Mouse (Mus musculus) MEL (cell line): ENCODE data around the gene Rin1. TPM values are rescaled to one million over a fixed set of nuclear protein-coding genes. Genes with fewer than 3 reads are reported as not detected.

Experiments used
- DNase-seq: peaks from one replicate; pipeline ENCODE4 v3.0.0; 2011; ENCODE audit warnings: low read depth, low spot score
- H3K27ac ChIP-seq: 2 replicates; pipeline ENCODE4 v1.5.1; 2012; ENCODE audit warnings: low read depth, mild to moderate bottlenecking, control low read depth, low read length, moderate library complexity; ENCODE audit not compliant: control insufficient read depth
- H3K27me3 ChIP-seq, 2 experiments: fragments of 150-350 bp in 1 of 2; sonication (generic) in 1 of 2; 2 replicates each; pipeline ENCODE4 v1.6.1; 2012; ENCODE audit warnings: low read length in 2 of 2, mild to moderate bottlenecking in 2 of 2, improper control_type of control experiment in 1 of 2, moderate library complexity in 1 of 2; ENCODE audit not compliant: insufficient read depth in 2 of 2, control insufficient read depth in 1 of 2
- H3K36me3 ChIP-seq, 2 experiments: 2 replicates each; pipeline ENCODE4 v1.6.1; 2012 to 2014; ENCODE audit warnings: low read length in 2 of 2, improper control_type of control experiment in 1 of 2, inconsistent platforms in 1 of 2, mild to moderate bottlenecking in 1 of 2; ENCODE audit not compliant: insufficient read depth in 2 of 2, control insufficient read depth in 1 of 2
- H3K4me1 ChIP-seq, 2 experiments: fragments of 150-350 bp in 1 of 2; sonication (generic) in 1 of 2; 2 replicates each; pipeline ENCODE4 v1.6.1; 2012; ENCODE audit warnings: low read length in 2 of 2, improper control_type of control experiment in 1 of 2, mild to moderate bottlenecking in 1 of 2; ENCODE audit not compliant: insufficient read depth in 2 of 2, control insufficient read depth in 1 of 2
- H3K4me3 ChIP-seq, 2 experiments: fragments of 150-350 bp in 1 of 2; sonication (generic) in 1 of 2; 2 replicates each; pipeline ENCODE4 v1.5.1; 2012; ENCODE audit warnings: low read depth in 2 of 2, low read length in 2 of 2, mild to moderate bottlenecking in 2 of 2, moderate library complexity in 2 of 2, control low read depth in 1 of 2, improper control_type of control experiment in 1 of 2; ENCODE audit not compliant: control insufficient read depth in 1 of 2, insufficient read depth in 1 of 2
- H3K79me2 ChIP-seq: 2 replicates; pipeline ENCODE4 v1.6.1; 2012; ENCODE audit warnings: mild to moderate bottlenecking, low read length, moderate library complexity; ENCODE audit not compliant: control insufficient read depth, poor library complexity, insufficient read depth
- H3K9ac ChIP-seq: 2 replicates; pipeline ENCODE4 v1.6.1; 2012; ENCODE audit warnings: low read depth, mild to moderate bottlenecking, control low read depth, low read length, moderate library complexity; ENCODE audit not compliant: control insufficient read depth, poor library complexity, severe bottlenecking
- H3K9me3 ChIP-seq: fragments of 150-350 bp; sonication (generic); replicated peaks from 2 replicates; pipeline ENCODE4 v1.6.1; 2012; ENCODE audit warnings: mild to moderate bottlenecking, low read length, improper control_type of control experiment, moderate library complexity; ENCODE audit not compliant: insufficient read depth
- CHD1 ChIP-seq: IDR thresholded peaks from 2 replicates; pipeline ENCODE4 v1.6.1; 2012; ENCODE audit warnings: low read depth, mild to moderate bottlenecking, inconsistent platforms, low read length, improper control_type of control experiment
- CHD2 ChIP-seq: IDR thresholded peaks from 2 replicates; pipeline ENCODE4 v1.6.1; 2011; ENCODE audit warnings: low read length, improper control_type of control experiment
- EP300 ChIP-seq, 2 experiments: IDR thresholded peaks; 2 replicates each; pipeline ENCODE4 v1.6.1; 2011; ENCODE audit warnings: improper control_type of control experiment in 2 of 2, low read length in 2 of 2, low read depth in 1 of 2, mild to moderate bottlenecking in 1 of 2
- ETS1 ChIP-seq: IDR thresholded peaks from 2 replicates; pipeline ENCODE4 v1.6.1; 2012; ENCODE audit warnings: low read depth, mild to moderate bottlenecking, inconsistent platforms, low read length, improper control_type of control experiment, moderate library complexity
- GABPA ChIP-seq: IDR thresholded peaks from 2 replicates; pipeline ENCODE4 v1.6.1; 2012; ENCODE audit warnings: low read depth, mild to moderate bottlenecking, inconsistent platforms, low read length, improper control_type of control experiment, moderate library complexity
- HCFC1 ChIP-seq: IDR thresholded peaks from 2 replicates; pipeline ENCODE4 v1.6.1; 2012; ENCODE audit warnings: low read depth, mild to moderate bottlenecking, inconsistent platforms, low read length, improper control_type of control experiment, moderate library complexity
- KAT2A ChIP-seq: conservative IDR thresholded peaks from 2 replicates; pipeline ENCODE4 v1.6.1; 2012; ENCODE audit warnings: low read depth, low read length, improper control_type of control experiment, inconsistent platforms
- MAFK ChIP-seq: IDR thresholded peaks from 2 replicates; pipeline ENCODE4 v1.6.1; 2011; ENCODE audit warnings: low read depth, mild to moderate bottlenecking, low read length, improper control_type of control experiment, borderline replicate concordance
- MAZ ChIP-seq: IDR thresholded peaks from 2 replicates; pipeline ENCODE4 v1.6.1; 2012; ENCODE audit warnings: low read depth, mild to moderate bottlenecking, inconsistent platforms, low read length, improper control_type of control experiment
- MEF2A ChIP-seq: IDR thresholded peaks from 2 replicates; pipeline ENCODE4 v1.6.1; 2014; ENCODE audit warnings: low read depth, mild to moderate bottlenecking, inconsistent platforms, low read length, improper control_type of control experiment; ENCODE audit not compliant: poor library complexity, insufficient replicate concordance, severe bottlenecking; ENCODE audit errors: extremely low read depth
- MYB ChIP-seq: IDR thresholded peaks from 2 replicates; pipeline ENCODE4 v1.6.1; 2011; ENCODE audit warnings: mild to moderate bottlenecking, low read depth, low read length, improper control_type of control experiment
- MYC ChIP-seq: IDR thresholded peaks from 2 replicates; pipeline ENCODE4 v1.6.1; 2011; ENCODE audit warnings: low read depth, mild to moderate bottlenecking, low read length, improper control_type of control experiment, moderate library complexity
- NELFE ChIP-seq: IDR thresholded peaks from 2 replicates; pipeline ENCODE4 v1.6.1; 2011; ENCODE audit warnings: low read depth, low read length, improper control_type of control experiment
- POLR2A ChIP-seq, 2 experiments: IDR thresholded peaks; 2 replicates each; pipeline ENCODE4 v1.6.1; 2011 to 2012; ENCODE audit warnings: low read length in 2 of 2, mild to moderate bottlenecking in 2 of 2, control low read depth in 1 of 2, improper control_type of control experiment in 1 of 2, low read depth in 1 of 2, moderate library complexity in 1 of 2; ENCODE audit not compliant: control insufficient read depth in 1 of 2, insufficient read depth in 1 of 2, poor library complexity in 1 of 2
- POLR2AphosphoS2 ChIP-seq: IDR thresholded peaks from 2 replicates; pipeline ENCODE4 v1.6.1; 2011; ENCODE audit warnings: low read length, improper control_type of control experiment
- POLR2AphosphoS5 ChIP-seq: IDR thresholded peaks from 2 replicates; pipeline ENCODE4 v1.6.1; 2012; ENCODE audit warnings: low read depth, borderline replicate concordance, mild to moderate bottlenecking, inconsistent platforms, low read length, moderate library complexity, mixed read lengths
- RAD21 ChIP-seq: IDR thresholded peaks from 2 replicates; pipeline ENCODE4 v1.6.1; 2011; ENCODE audit warnings: mild to moderate bottlenecking, low read depth, low read length, improper control_type of control experiment
- RCOR1 ChIP-seq: IDR thresholded peaks from 2 replicates; pipeline ENCODE4 v1.6.1; 2012; ENCODE audit warnings: low read depth, mild to moderate bottlenecking, inconsistent platforms, low read length, improper control_type of control experiment
- SIN3A ChIP-seq: IDR thresholded peaks from 2 replicates; pipeline ENCODE4 v1.6.1; 2012; ENCODE audit warnings: low read length, improper control_type of control experiment, inconsistent platforms
- SMC3 ChIP-seq: IDR thresholded peaks from 2 replicates; pipeline ENCODE4 v1.6.1; 2011; ENCODE audit warnings: low read depth, low read length, improper control_type of control experiment
- TBP ChIP-seq: IDR thresholded peaks from 2 replicates; pipeline ENCODE4 v1.8.0; 2011; ENCODE audit warnings: low read depth, low read length, improper control_type of control experiment
- UBTF ChIP-seq: IDR thresholded peaks from 2 replicates; pipeline ENCODE4 v1.6.1; 2012; ENCODE audit warnings: low read depth, mild to moderate bottlenecking, inconsistent platforms, low read length, improper control_type of control experiment, moderate library complexity, borderline replicate concordance; ENCODE audit not compliant: insufficient read depth
- USF1 ChIP-seq: IDR thresholded peaks from 2 replicates; pipeline ENCODE4 v1.6.1; 2014; ENCODE audit warnings: low read depth, mild to moderate bottlenecking, inconsistent platforms, low read length, improper control_type of control experiment, moderate library complexity
- USF2 ChIP-seq, 2 experiments: IDR thresholded peaks; 2 replicates each; pipeline ENCODE4 v1.6.1; 2011 to 2012; ENCODE audit warnings: improper control_type of control experiment in 2 of 2, low read length in 2 of 2, borderline replicate concordance in 1 of 2, inconsistent platforms in 1 of 2, low read depth in 1 of 2, mild to moderate bottlenecking in 1 of 2; ENCODE audit not compliant: insufficient read depth in 1 of 2
- ZC3H11A ChIP-seq: IDR thresholded peaks from 2 replicates; pipeline ENCODE4 v1.6.1; 2012; ENCODE audit warnings: low read depth, mild to moderate bottlenecking, inconsistent platforms, low read length, improper control_type of control experiment
- ZKSCAN1 ChIP-seq: IDR thresholded peaks from 2 replicates; pipeline ENCODE4 v1.6.1; 2012; ENCODE audit warnings: low read depth, mild to moderate bottlenecking, inconsistent platforms, low read length, improper control_type of control experiment, moderate library complexity
- ZNF384 ChIP-seq: IDR thresholded peaks from 2 replicates; pipeline ENCODE4 v1.6.1; 2012; ENCODE audit warnings: low read depth, mild to moderate bottlenecking, inconsistent platforms, low read length, improper control_type of control experiment
- polyA plus RNA-seq, 2 experiments: library from polyadenylated mRNA; stranded (reverse) in 1 of 2; unstranded in 1 of 2; fragments of >175 nt in 1 of 2; fragments of >200 nt in 1 of 2; gene quantifications; 2 replicates each; pipeline versions ENCODE4 v1.2.1 to v1.2.4; 2012; ENCODE audit warnings: low replicate concordance in 2 of 2, low read depth in 1 of 2; ENCODE audit not compliant: insufficient read length in 2 of 2, insufficient read depth in 1 of 2, missing spikeins in 1 of 2
- total RNA-seq: library from RNA; depleted of rRNA; stranded (reverse); fragments of 300-350 nt; gene quantifications from 2 replicates; pipeline ENCODE4 v1.2.3, GENCODE M21; 2012

Gene Rin1
- total and polyA plus RNA-seq, 3 experiments, result 0.42 to 1.3 TPM; not detected in 1

DNA sequence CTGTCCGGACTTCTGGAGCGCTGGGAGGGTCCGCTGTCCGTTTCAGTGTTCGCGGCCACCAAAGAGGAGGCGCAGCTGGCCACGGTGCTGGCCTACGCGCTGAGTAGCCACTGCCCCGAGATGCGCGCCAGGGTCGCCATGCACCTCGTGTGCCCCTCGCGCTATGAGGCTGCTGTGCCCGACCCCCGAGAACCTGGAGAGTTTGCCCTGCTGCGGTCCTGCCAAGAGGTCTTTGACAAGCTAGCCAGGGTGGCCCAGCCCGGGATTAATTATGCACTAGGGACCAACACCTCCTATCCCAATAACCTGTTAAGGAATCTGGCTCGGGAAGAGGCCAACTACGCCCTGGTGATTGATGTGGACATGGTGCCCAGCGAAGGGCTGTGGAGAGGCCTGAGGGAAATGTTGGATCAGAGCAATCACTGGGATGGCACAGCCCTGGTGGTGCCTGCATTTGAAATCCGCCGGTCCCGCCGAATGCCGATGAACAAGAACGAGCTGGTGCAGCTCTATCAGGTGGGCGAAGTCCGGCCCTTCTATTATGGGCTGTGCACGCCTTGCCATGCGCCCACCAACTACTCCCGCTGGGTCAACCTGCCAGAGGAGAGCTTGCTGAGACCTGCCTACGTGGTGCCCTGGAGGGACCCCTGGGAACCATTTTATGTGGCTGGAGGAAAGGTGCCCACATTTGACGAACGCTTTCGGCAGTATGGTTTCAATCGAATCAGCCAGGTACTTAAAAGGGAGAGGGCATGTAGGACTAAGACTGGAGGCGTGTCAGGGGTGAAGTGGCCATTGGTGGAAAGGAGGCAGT is 10.8 kb upstream of the Rin1 start:
- H3K4me3 ChIP-seq, result peak overlapping the region; percentile 57 to 87
- H3K36me3 ChIP-seq, result peaks cover 2 to 7% of the 10 kb centered on the region in 2 experiments; a peak in 3 of 4 replicates
- DNase-seq, result no peak
- no peaks in the 10 kb centered on the region for H3K27me3 ChIP-seq
- no peak overlapping the region for H3K27ac ChIP-seq
- H3K9me3 ChIP-seq, result no peaks in the 10 kb centered on the region
- H3K4me1 ChIP-seq, result peaks cover 2 to 18% of the 10 kb centered on the region in 2 experiments
- peak overlapping the region; percentile 64 for H3K9ac ChIP-seq
- H3K79me2 ChIP-seq, result peaks cover 21% of the 10 kb centered on the region
- TF ChIP-seq RCOR1, result no peak
- TF ChIP-seq MYB, result no peak
- no peak for TF ChIP-seq KAT2A
- TF ChIP-seq SIN3A, result no peak
- TF ChIP-seq CHD1, result no peak
- no peak for TF ChIP-seq GABPA
- TF ChIP-seq POLR2AphosphoS5, result no peak
- TF ChIP-seq MYC, result no peak

GRCm38 (mm10) chr19:5040862-5041523 is 9.3 kb upstream of the Rin1 start, which contains the start of gene Brms1:
TSS of gene Brms1 (plus strand) at chr19:5041354.
- Histone ChIP-seq H3K27me3 (no peaks in the 10 kb centered on the region), H3K36me3 (peaks cover 2 to 7% of the 10 kb centered on the region in 2 experiments; a peak in 3 of 4 replicates), H3K27ac (peak within 1 kb of the TSS; percentile 71), H3K4me1 (peaks cover 2 to 18% of the 10 kb centered on the region in 2 experiments), H3K79me2 (peaks cover 21% of the 10 kb centered on the region), H3K4me3 (peak within 1 kb of the TSS; percentile 74 to 95), H3K9me3 (no peaks in the 10 kb centered on the region), H3K9ac (peak within 1 kb of the TSS; percentile 88)
- peak; percentile 97 for DNase-seq
- no peak for TF ChIP-seq MAFK
- peak in 1 of 2 experiments; percentile 81; a peak in 2 of 4 replicates for TF ChIP-seq POLR2A (IDR thresholded peaks at IDR 0.05; ENCODE audit: control insufficient read depth in 1 of 2, insufficient read depth in 1 of 2, low read depth in 1 of 2, low read length in 2 of 2, poor library complexity in 1 of 2)
- 0 out of 2 replicates have a peak, but pooled peaks have one; percentile 11 for TF ChIP-seq SMC3
- peak; percentile 45; the same call in 1 of the 2 replicates for TF ChIP-seq TBP
- TF ChIP-seq CHD1, result no peak
- TF ChIP-seq MYC, result no peak
- no peak for TF ChIP-seq CHD2
- peak; percentile 46; the same call in 1 of the 2 replicates for TF ChIP-seq ETS1
- TF ChIP-seq MAZ, result peak; percentile 88; the same call in 1 of the 2 replicates
- no peak for TF ChIP-seq USF2 (IDR thresholded peaks at IDR 0.05; ENCODE audit: borderline replicate concordance in 1 of 2, insufficient read depth in 1 of 2, low read depth in 1 of 2, low read length in 2 of 2)
- TF ChIP-seq UBTF, result no peak
- no peak for TF ChIP-seq ZKSCAN1
- TF ChIP-seq POLR2AphosphoS2, result peak; percentile 59; the same call in 1 of the 2 replicates
- TF ChIP-seq SIN3A, result peak; percentile 100
- no peak; the same call in 1 of the 2 replicates for TF ChIP-seq USF1
- no peak for TF ChIP-seq RAD21
- TF ChIP-seq RCOR1, result 0 out of 2 replicates have a peak, but pooled peaks have one; percentile 38
- TF ChIP-seq NELFE, result peak; percentile 60
- TF ChIP-seq MYB, result no peak
- peak; percentile 96 for TF ChIP-seq HCFC1
- no peak for TF ChIP-seq ZC3H11A
- TF ChIP-seq MEF2A, result no peak
- TF ChIP-seq EP300 (IDR thresholded peaks at IDR 0.05; ENCODE audit: low read depth in 1 of 2, low read length in 2 of 2), result peak in 1 of 2 experiments; percentile 23; a peak in 1 of 4 replicates
- TF ChIP-seq ZNF384, result no peak
